Mouse (Mus musculus) spleen, postnatal 10 days (tissue): ENCODE data around the gene Tcf20.

Experiments used
- DNase-seq, 2 experiments: peaks; one replicate each; pipeline ENCODE4 v3.0.0; 2021 to 2022; ENCODE audit warnings: low spot score in 2 of 2

Tcf20 gene

GRCm38 (mm10) chr15:82992911-82993310 lies 5.2 kb upstream of the Tcf20 start:
- DNase-seq: no peak

GRCm38 (mm10) chr15:82992079-82992783 lies 4.6 kb upstream of the Tcf20 start:
- no peak for DNase-seq

GRCm38 (mm10) chr15:82989190-82989704 lies 1.6 kb upstream of the Tcf20 start:
- no peak for DNase-seq

- DNase-seq: peak; percentile 32 to 36
Measured at GRCm38 (mm10) chr15:82987014-82987731, 499 bp downstream of the Tcf20 start.

GRCm38 (mm10) chr15:82984574-82984973 lies 3.1 kb downstream of the Tcf20 start:
- no peak for DNase-seq

- no peak for DNase-seq
Measured at GRCm38 (mm10) chr15:82984097-82984496, 3.6 kb downstream of the Tcf20 start.

GRCm38 (mm10) chr15:82983416-82984026 lies 4.2 kb downstream of the Tcf20 start:
- no peak for DNase-seq

GRCm38 (mm10) chr15:82982724-82983415 lies 4.8 kb downstream of the Tcf20 start:
- DNase-seq: no peak

GRCm38 (mm10) chr15:82981676-82982520 lies 5.8 kb downstream of the Tcf20 start:
- no peak for DNase-seq

- no peak for DNase-seq
Measured at GRCm38 (mm10) chr15:82979531-82979930, 8.1 kb downstream of the Tcf20 start.

GRCm38 (mm10) chr15:82974471-82974870 lies 13.2 kb downstream of the Tcf20 start:
- no peak for DNase-seq

- DNase-seq: no peak
Measured at GRCm38 (mm10) chr15:82969206-82969721, 18.4 kb downstream of the Tcf20 start.

GRCm38 (mm10) chr15:82968449-82968848 lies 19.2 kb downstream of the Tcf20 start:
- peak in 1 of 2 experiments; percentile 52 for DNase-seq

GRCm38 (mm10) chr15:82967947-82968346 lies 19.7 kb downstream of the Tcf20 start:
- no peak for DNase-seq

GRCm38 (mm10) chr15:82964266-82964825 lies 23.3 kb downstream of the Tcf20 start:
- DNase-seq: no peak

- no peak for DNase-seq
Measured at GRCm38 (mm10) chr15:82963556-82964156, 24.0 kb downstream of the Tcf20 start.

GRCm38 (mm10) chr15:82963090-82963489 lies 24.6 kb downstream of the Tcf20 start:
- no peak for DNase-seq

- DNase-seq: no peak
Measured at GRCm38 (mm10) chr15:82962536-82962935, 25.1 kb downstream of the Tcf20 start.

GRCm38 (mm10) chr15:82960786-82961561 lies 26.7 kb downstream of the Tcf20 start:
- no peak for DNase-seq
